Mouse (Mus musculus) liver, adult 2 months (tissue): ENCODE measurements at regions not wholly inside any gene's neighbourhood (a gene's known extent, or its start where the extent isn't known, plus 50 kb on each side); places are given as distances from the start of the nearest gene placed in this dataset.

Source experiments
- CTCF ChIP-seq: fragments of 200-500 bp; IDR thresholded peaks from 2 replicates; pipeline ENCODE4 v1.5.1; 2011; ENCODE audit warnings: low read depth, low read length, control low read depth
- POLR2A ChIP-seq: fragments of 200-500 bp; IDR thresholded peaks from 2 replicates; pipeline ENCODE4 v1.6.1; 2011; ENCODE audit warnings: low read length, control low read depth; ENCODE audit not compliant: insufficient read depth; ENCODE audit errors: extremely low read depth

- TF ChIP-seq CTCF: no peak
- TF ChIP-seq POLR2A: no peak
Observed at GRCm38 (mm10) chr6:31791547-31791946, 227.8 kb upstream of the Podxl start.
